Mouse (Mus musculus) megakaryocyte, adult 5-6 weeks (primary cell): ENCODE measurements around the gene Thada. TPM values are rescaled to one million over a fixed set of nuclear protein-coding genes. Genes with fewer than 3 reads are reported as not detected.
A peak's percentile ranks its signal among the peaks of the same experiment; 100 is the strongest.

Experiments used
- ATAC-seq: 2 replicates; pipeline ENCODE4 v1.8.0; 2016; ENCODE audit warnings: mild to moderate bottlenecking, inconsistent platforms; ENCODE audit not compliant: poor library complexity, severe bottlenecking
- total RNA-seq, 2 experiments: library from RNA; stranded (forward) in 1 of 2; stranded (reverse) in 1 of 2; fragments of 153-499, 151-499 nt in 1 of 2; fragments of 221-1000, 200-1000 nt in 1 of 2; gene quantifications; 2 replicates each; pipeline versions ENCODE4 v1.2.3 to v1.2.4; 2015 to 2017

The Thada gene
- total RNA-seq, 2 experiments from 2014 or later, result 12.5 to 15.4 TPM

- ATAC-seq, result peak; percentile 7; the same call in 1 of the 2 replicates
Measured at GRCm38 (mm10) chr17:84190885-84191284, 275.1 kb downstream of the Thada start.

GRCm38 (mm10) chr17:84189127-84189854 lies 276.7 kb downstream of the Thada start:
- no peak for ATAC-seq

DNA sequence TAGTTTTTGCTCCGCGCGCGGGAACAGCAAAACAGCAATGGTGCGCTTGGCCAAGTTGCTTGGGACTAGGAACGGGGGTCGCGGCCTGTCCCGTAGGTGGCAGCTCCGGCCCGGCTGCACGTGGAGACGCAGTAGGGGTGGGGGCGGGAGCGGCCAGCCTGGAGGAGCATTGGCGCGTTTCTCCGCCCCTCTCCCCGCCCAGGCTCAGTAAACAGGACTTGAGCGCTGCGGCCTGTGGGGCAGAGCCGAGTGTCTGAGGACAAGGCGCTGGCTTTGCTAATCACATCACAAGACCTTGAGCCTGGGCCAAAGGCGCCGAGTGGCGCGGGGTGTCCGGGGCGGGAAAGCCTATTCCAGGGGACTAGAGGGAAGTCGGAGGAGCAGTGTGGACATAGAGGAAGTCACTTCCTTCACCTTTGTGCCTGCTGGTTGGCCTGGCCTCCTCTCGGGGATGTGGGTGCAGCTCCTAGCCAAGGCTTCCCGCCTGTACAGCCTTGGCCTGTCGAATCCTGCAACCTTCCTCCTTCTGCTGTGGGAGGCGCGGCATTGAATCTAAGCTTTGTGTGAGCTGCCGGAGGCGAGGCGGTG lies 277.5 kb downstream of the Thada start:
- ATAC-seq, result peak; percentile 36

DNA sequence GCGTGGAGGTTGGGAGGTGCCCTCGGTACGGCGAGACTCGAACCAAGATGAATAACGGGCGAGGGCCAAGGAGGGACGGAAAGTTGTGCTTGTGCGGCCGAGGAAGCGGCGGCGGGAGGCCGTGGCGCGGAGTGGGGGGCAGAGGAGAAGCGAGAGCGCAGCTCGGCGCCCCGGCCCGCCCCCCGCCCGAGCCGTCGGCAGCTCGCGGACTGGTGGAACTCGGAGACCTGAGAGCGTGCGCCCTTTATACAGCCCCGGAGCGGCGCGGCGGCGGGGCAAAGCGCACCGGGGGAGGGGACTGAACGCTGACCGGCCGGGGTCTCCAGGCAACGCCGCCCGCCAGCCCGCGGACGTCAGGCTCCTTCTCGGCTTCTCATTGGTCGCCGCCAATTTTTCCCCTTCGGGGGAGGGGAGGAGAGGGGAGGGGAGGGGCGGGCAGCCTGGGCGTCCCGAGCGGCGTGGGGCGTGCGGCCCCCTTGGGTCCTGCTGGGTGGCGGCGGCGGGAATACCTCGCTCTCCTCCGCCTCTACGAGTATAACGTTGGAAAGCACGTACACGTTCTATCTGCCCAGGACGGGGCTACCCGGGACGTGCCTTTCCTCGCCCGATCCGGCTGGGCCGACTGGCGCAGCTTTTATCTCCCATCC lies 278.2 kb downstream of the Thada start, which contains the start of gene Zfp36l2:
Zfp36l2 (minus strand) TSS at position 221 of the 647 bp plus-strand sequence.
- peak; percentile 45 for ATAC-seq

DNA sequence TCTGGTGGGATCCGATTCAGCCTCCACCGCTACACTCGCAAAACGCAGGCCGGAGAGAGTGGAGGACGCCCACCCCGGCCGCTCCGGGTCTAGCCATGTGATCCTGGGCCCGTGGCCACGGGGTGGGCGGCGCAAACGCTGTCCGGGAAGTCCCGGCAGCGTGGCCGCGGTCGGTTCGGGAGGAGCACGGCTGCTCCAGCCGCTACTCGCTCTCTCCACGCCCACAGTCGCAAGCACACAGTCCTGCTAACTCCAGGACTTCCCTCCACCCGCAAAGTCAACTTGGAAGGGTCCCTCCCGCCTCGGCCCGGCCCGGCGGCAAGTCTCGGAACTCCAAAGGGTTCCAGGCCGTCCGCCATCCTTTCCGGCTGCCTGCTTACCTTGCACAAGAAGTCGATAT lies 278.7 kb downstream of the Thada start:
- ATAC-seq, result peak; percentile 22

DNA sequence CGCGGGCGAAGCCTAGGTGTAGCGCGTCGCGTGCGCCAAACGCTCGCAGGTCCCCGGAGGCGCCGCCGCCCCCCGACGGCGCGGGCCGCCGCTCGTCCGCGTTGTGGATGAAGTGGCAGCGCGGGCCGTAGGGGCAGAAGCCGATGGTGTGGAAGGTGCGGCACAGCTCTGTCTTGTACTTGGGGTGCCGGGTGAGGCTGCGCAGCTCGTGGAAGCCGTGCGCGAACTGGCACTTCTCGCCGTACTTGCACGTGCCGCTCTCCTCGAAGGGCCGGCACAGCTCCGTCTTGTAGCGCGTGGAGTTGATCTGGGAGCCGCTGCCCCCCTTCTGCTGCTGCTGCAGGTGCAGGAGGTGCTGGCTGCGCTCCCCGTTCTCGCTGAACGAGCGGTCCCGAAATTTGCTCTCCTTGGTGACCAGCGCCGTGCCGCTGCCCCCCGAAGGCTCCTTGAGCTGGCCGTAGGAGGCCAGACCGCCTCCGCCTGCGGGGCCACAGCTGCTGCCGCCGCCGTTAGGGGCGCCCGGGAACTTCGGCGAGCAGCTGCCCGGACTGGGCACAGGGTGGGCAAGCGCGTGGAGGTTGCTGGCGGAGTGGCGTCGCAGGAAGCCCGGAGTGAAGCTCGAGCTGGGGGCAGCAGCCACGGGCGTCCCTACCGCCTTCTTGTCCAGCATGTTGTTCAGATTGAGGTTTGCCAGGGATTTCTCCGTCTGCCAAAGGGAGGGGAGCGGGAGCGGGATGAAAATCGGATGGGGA lies 279.4 kb downstream of the Thada start:
- no peak for ATAC-seq

- no peak for ATAC-seq
Measured at GRCm38 (mm10) chr17:84185581-84186450, 280.2 kb downstream of the Thada start.

DNA sequence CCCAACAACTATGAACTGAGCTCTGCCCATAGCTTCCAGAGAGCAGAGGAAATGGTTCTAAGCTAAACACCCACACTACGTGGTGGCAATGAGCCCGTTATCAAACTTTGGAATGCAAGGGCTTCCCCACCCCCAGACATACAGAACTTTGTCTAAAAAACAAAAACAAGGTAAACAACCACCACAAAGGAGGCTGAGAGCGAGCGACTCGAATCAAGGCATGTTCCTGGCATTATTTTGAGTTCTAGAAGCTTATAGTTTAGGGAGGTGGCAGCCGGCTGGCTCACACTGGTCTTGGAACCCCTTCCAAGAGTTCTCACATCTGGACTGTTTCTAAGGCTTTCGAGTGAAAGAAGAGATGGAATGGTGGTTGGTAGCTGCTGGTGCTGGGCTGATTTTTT lies 281.0 kb downstream of the Thada start:
- no peak for ATAC-seq

- peak; percentile 14 for ATAC-seq
Measured at GRCm38 (mm10) chr17:84183291-84183781, 282.7 kb downstream of the Thada start.

DNA sequence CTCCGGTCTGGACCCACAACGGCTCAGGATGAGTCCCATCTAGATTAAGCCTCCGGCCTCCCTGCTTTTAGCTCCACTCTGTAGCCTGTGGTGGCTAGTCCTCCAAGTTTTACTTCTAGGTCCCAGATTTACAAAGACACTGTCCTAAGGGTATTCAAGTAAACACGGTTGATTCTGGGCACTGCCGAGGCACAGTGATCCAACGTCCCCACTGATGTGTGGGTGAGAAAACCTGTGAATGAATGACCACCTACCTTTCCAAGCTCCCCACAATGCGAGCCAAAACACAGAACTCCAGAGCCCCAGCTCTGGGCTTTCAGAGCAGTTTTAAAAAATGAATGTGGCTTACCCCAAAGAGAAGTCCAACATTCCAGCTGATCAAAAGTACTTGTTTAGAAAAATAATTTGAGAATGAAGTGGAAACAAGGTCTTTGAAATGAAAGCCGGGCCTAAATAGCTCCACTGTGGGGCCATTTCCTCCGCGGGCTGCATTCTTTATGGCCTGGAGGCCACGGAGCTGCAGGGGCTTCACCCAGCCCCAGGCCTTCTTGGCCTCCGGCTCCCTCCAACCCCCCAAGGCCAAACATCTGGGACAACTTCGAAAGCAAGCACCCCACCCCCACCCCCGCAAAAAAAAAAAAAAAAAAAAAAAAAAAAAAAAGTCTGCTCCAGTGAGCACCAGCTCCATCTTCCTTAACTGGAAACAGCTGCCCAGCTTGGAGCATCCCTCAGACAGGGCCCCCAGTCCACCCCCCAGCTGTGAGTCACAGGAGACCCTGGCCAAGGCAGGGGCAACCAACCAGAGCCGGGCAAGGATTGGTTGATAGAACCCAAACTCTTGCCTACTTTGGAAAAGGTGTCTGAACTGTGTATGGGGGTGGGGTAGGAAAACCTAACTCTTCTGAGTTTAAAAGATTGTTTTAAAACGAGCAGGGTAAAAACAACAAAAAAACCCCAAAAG lies 283.4 kb downstream of the Thada start:
- ATAC-seq, result no peak

DNA sequence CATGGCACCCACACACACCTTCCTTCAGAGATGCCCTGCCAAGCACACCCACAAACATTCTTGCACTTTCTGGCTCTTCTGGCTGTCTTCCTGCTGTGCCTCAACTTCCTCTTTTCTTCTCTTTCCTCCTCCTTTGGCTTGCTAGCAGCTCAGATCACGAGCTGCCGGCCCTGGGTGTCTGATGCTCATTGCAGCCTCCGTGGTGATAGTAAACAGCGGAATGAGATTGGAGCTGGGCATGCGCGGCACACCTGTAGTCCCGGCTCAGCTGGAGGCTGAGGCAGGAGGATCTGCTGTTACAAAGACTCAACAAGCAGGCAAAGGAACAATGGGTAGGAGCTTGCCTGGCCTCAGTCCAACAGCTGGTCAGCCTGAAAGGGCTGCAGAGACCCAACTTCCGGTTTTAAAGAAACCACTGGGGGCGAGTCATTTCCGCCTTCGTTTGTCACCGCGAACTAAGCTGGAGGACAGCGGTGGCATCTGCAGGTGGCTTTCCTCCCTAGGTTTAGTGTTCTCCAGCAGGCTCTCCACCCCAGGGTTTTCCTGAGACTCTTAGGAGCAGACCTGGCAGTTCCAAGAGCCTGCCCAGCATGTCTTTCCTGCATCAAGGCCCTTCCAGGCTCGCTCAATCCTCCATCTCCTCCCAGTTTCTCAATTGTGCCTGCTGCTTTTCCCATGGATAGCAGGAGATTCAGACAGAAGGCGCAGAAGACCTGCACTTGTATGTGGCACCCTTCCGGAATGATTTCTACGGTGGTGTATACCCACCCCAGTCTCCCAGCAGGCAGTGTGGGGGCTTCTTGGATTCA lies 284.3 kb downstream of the Thada start:
- ATAC-seq, result peak; percentile 40

- peak; percentile 55 for ATAC-seq
Measured at GRCm38 (mm10) chr17:84180715-84181501, 285.1 kb downstream of the Thada start.

- ATAC-seq, result no peak
Measured at GRCm38 (mm10) chr17:84179973-84180365, 286.0 kb downstream of the Thada start.

GRCm38 (mm10) chr17:84179026-84179972 lies 286.7 kb downstream of the Thada start:
- ATAC-seq, result no peak

- no peak for ATAC-seq
Measured at GRCm38 (mm10) chr17:84177481-84177880, 288.5 kb downstream of the Thada start.

GRCm38 (mm10) chr17:84176446-84176845 lies 289.6 kb downstream of the Thada start:
- ATAC-seq, result no peak
